ENCODE assay signal across 8 mouse cellular contexts in the genomic region with DNA sequence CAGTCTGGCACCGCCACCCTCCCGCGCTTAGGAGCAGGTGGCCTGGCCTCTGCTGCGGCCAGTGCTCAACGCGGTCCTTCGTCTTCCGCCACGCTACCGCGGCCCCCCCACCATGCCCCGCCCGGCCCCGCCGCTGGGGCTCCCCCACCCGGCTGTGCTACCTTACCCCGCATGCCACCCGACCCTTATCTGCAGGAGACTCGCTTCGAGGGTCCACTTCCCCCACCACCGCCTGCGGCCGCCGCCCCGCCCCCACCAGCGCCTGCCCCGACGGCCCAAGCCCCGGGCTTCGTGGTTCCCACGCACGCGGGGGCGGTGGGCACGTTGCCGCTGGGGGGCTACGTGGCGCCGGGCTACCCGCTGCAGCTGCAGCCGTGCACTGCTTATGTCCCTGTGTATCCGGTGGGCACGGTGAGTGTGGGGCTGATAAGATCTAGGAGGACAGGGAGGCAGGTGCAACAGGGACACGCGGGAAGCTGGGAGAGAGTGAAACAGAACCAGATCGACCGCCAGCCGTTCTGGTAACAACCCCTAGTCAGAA. TPM values are rescaled to one million over a fixed set of nuclear protein-coding genes. Genes with fewer than 3 reads are reported as not detected.
DNase-seq lines count a peak whose midpoint lies in the region; ATAC-seq lines count a peak whose summit lies in the region.
"Had no signal": no experiment of that assay in that cellular context is flagged by ENCODE, and none has a peak within 500 bp of the region (broad histone marks: within the 10 kb centered on the region; RNA-seq: fewer than 3 reads in every experiment).

No protein-coding gene starts in this region.

- H3K36me3 ChIP-seq in neural tube, embryonic 11.5 days (ENCODE audit: control insufficient read depth, insufficient read depth, low read length), result no peaks in the 10 kb centered on the region
- no peaks in the 10 kb centered on the region for H3K36me3 ChIP-seq in embryonic facial prominence, embryonic 15.5 days
- H3K36me3 ChIP-seq in limb, embryonic 10.5 days, result no peaks in the 10 kb centered on the region
- H3K36me3 ChIP-seq in splenic B cell, adult 2 months (ENCODE audit: control insufficient read depth, insufficient read depth, low read length, poor library complexity, severe bottlenecking), result no peaks in the 10 kb centered on the region

- ATAC-seq in neural tube, embryonic 11.5 days (ENCODE audit: insufficient read depth, low FRiP score, low TSS enrichment), result no peak
- ATAC-seq in embryonic facial prominence, embryonic 15.5 days (ENCODE audit: insufficient number of reproducible peaks, low FRiP score, low TSS enrichment, low read depth), result no peak
- ATAC-seq in megakaryocyte-erythroid progenitor cell, adult 5-6 weeks (replicated peaks; ENCODE audit: low FRiP score, low TSS enrichment, poor library complexity, severe bottlenecking), result no peak

- WGBS in neural tube, embryonic 11.5 days, result 2% methylated on average over 47 of the region's 48 CpGs
- 3% methylated on average over 48 of the region's 48 CpGs for WGBS in embryonic facial prominence, embryonic 15.5 days
- 3% methylated on average over 48 of the region's 48 CpGs for WGBS in limb, embryonic 10.5 days

- no peak overlapping the region for H3K27ac ChIP-seq in neural tube, embryonic 11.5 days (ENCODE audit: low read depth, low read length)
- H3K27ac ChIP-seq in embryonic facial prominence, embryonic 15.5 days (replicated peaks), result no peak overlapping the region
- H3K27ac ChIP-seq in limb, embryonic 10.5 days, result no peak overlapping the region

- H3K9me3 ChIP-seq in neural tube, embryonic 11.5 days (ENCODE audit: control insufficient read depth, low read length), result no peaks in the 10 kb centered on the region
- H3K9me3 ChIP-seq in embryonic facial prominence, embryonic 15.5 days (replicated peaks), result no peaks in the 10 kb centered on the region
- H3K9me3 ChIP-seq in limb, embryonic 10.5 days (replicated peaks), result no peaks in the 10 kb centered on the region

- peak overlapping the region; percentile 34 for H3K4me2 ChIP-seq in neural tube, embryonic 11.5 days (ENCODE audit: low read depth)
- peak overlapping the region; percentile 86 for H3K4me2 ChIP-seq in embryonic facial prominence, embryonic 15.5 days (replicated peaks)

- H3K4me3 ChIP-seq in neural tube, embryonic 11.5 days (ENCODE audit: low read depth, low read length), result peak overlapping the region; percentile 21; the same call in 1 of the 2 replicates
- H3K4me3 ChIP-seq in embryonic facial prominence, embryonic 15.5 days (replicated peaks), result peak overlapping the region; percentile 78
- H3K4me3 ChIP-seq in limb, embryonic 10.5 days, result peak overlapping the region; percentile 52
- H3K4me3 ChIP-seq: myocyte had no signal

- peak overlapping the region; percentile 26; the same call in 1 of the 2 replicates for H3K9ac ChIP-seq in neural tube, embryonic 11.5 days (ENCODE audit: low read length)
- H3K9ac ChIP-seq in embryonic facial prominence, embryonic 15.5 days, result no peak overlapping the region

- DNase-seq in neural tube, embryonic 11.5 days (ENCODE audit: low spot score), result no peak
- DNase-seq in neural tube, embryonic 10.5 days (ENCODE audit: extremely low spot score, low spot score), result no peak
- no peak for DNase-seq in limb, embryonic 10.5 days (ENCODE audit: low spot score)
- peak; percentile 35 for DNase-seq in splenic B cell, adult 2 months (ENCODE audit: low read depth, low spot score)
- DNase-seq in urinary bladder, adult 2 months (ENCODE audit: low spot score), result no peak

- H3K4me1 ChIP-seq in neural tube, embryonic 11.5 days (ENCODE audit: control insufficient read depth, insufficient read depth, low read length), result peaks cover 19% of the 10 kb centered on the region
- peaks cover 63% of the 10 kb centered on the region for H3K4me1 ChIP-seq in embryonic facial prominence, embryonic 15.5 days
- peaks cover 69% of the 10 kb centered on the region for H3K4me1 ChIP-seq in limb, embryonic 10.5 days

- H3K27me3 ChIP-seq in neural tube, embryonic 11.5 days (ENCODE audit: control insufficient read depth, insufficient read depth, low read length), result peaks cover 38% of the 10 kb centered on the region
- peaks cover 22% of the 10 kb centered on the region for H3K27me3 ChIP-seq in embryonic facial prominence, embryonic 15.5 days
- H3K27me3 ChIP-seq in limb, embryonic 10.5 days (ENCODE audit: low read depth, poor library complexity, severe bottlenecking), result peaks cover 60% of the 10 kb centered on the region
- H3K27me3 ChIP-seq in splenic B cell, adult 2 months (ENCODE audit: control insufficient read depth, insufficient read depth, low read length, poor library complexity, severe bottlenecking), result no peaks in the 10 kb centered on the region; the same call in 1 of the 2 replicates

RNA-seq across cellular contexts. Expression of a gene that starts 1.5 kb away (rescaled TPM):
- polyA plus RNA-seq in neural tube, embryonic 11.5 days (2014; fragmentation: Nextera tagmentation; extraction: Ambion mirVana), result 0.57 and 0.87 TPM in 2 replicates
- 1.3 and 1.5 TPM in 2 replicates for polyA plus RNA-seq in embryonic facial prominence, embryonic 15.5 days (2015; fragmentation: Nextera tagmentation; extraction: Ambion mirVana)
- polyA plus RNA-seq in limb, embryonic 10.5 days (2016; fragmentation: Nextera tagmentation; extraction: Ambion mirVana), result 0.08 TPM in 1 of 2 replicates, not detected in the other
- 8.0 and 11.1 TPM in 2 replicates for polyA plus RNA-seq in urinary bladder, adult 2 months (2012; rRNA removed)
- total RNA-seq in megakaryocyte-erythroid progenitor cell, adult 5-6 weeks (2014; fragmentation: Nextera tagmentation), result 0.59 TPM in 1 of 2 replicates, not detected in the other
- total RNA-seq in megakaryocyte-erythroid progenitor cell, adult 5-6 weeks (2017), result 0.75 TPM in 1 of 2 replicates, not detected in the other
- polyA plus RNA-seq: myocyte had no signal

RNA-seq across cellular contexts. Expression of a gene that starts 2.5 kb away (rescaled TPM):
- polyA plus RNA-seq in neural tube, embryonic 11.5 days (2014; fragmentation: Nextera tagmentation; extraction: Ambion mirVana), result 27.6 and 30.3 TPM in 2 replicates
- polyA plus RNA-seq in embryonic facial prominence, embryonic 15.5 days (2015; fragmentation: Nextera tagmentation; extraction: Ambion mirVana), result 27.5 and 28.3 TPM in 2 replicates
- 21.0 and 21.6 TPM in 2 replicates for polyA plus RNA-seq in limb, embryonic 10.5 days (2016; fragmentation: Nextera tagmentation; extraction: Ambion mirVana)
- polyA plus RNA-seq in urinary bladder, adult 2 months (2012; rRNA removed), result 22.8 and 24.8 TPM in 2 replicates
- 31.3 and 35.4 TPM in 2 replicates for total RNA-seq in megakaryocyte-erythroid progenitor cell, adult 5-6 weeks (2014; fragmentation: Nextera tagmentation)
- total RNA-seq in megakaryocyte-erythroid progenitor cell, adult 5-6 weeks (2017), result 10.4 and 17.0 TPM in 2 replicates

RNA-seq across cellular contexts. Expression of a gene that starts 13.7 kb away (rescaled TPM):
- 15.5 and 17.6 TPM in 2 replicates for polyA plus RNA-seq in neural tube, embryonic 11.5 days (2014; fragmentation: Nextera tagmentation; extraction: Ambion mirVana)
- polyA plus RNA-seq in embryonic facial prominence, embryonic 15.5 days (2015; fragmentation: Nextera tagmentation; extraction: Ambion mirVana), result 16.2 and 16.8 TPM in 2 replicates
- 17.9 and 18.9 TPM in 2 replicates for polyA plus RNA-seq in limb, embryonic 10.5 days (2016; fragmentation: Nextera tagmentation; extraction: Ambion mirVana)
- polyA plus RNA-seq in urinary bladder, adult 2 months (2012; rRNA removed), result 4.6 and 7.2 TPM in 2 replicates
- total RNA-seq in megakaryocyte-erythroid progenitor cell, adult 5-6 weeks (2014; fragmentation: Nextera tagmentation), result 5.5 TPM in 2 replicates
- total RNA-seq in megakaryocyte-erythroid progenitor cell, adult 5-6 weeks (2017), result 14.7 and 26.2 TPM in 2 replicates

RNA-seq across cellular contexts. Expression of a gene that starts 15.1 kb away (rescaled TPM):
- 10.2 and 12.1 TPM in 2 replicates for polyA plus RNA-seq in neural tube, embryonic 11.5 days (2014; fragmentation: Nextera tagmentation; extraction: Ambion mirVana)
- 11.2 and 13.2 TPM in 2 replicates for polyA plus RNA-seq in embryonic facial prominence, embryonic 15.5 days (2015; fragmentation: Nextera tagmentation; extraction: Ambion mirVana)
- polyA plus RNA-seq in limb, embryonic 10.5 days (2016; fragmentation: Nextera tagmentation; extraction: Ambion mirVana), result 1.9 and 2.2 TPM in 2 replicates
- 9.3 and 10.6 TPM in 2 replicates for polyA plus RNA-seq in urinary bladder, adult 2 months (2012; rRNA removed)
- 0.96 and 2.1 TPM in 2 replicates for total RNA-seq in megakaryocyte-erythroid progenitor cell, adult 5-6 weeks (2014; fragmentation: Nextera tagmentation)
- total RNA-seq in megakaryocyte-erythroid progenitor cell, adult 5-6 weeks (2017), result 2.6 TPM in 1 of 2 replicates, not detected in the other

RNA-seq across cellular contexts. Expression of a gene that starts 16.1 kb away (rescaled TPM):
- 78.3 and 88.4 TPM in 2 replicates for polyA plus RNA-seq in neural tube, embryonic 11.5 days (2014; fragmentation: Nextera tagmentation; extraction: Ambion mirVana)
- polyA plus RNA-seq in embryonic facial prominence, embryonic 15.5 days (2015; fragmentation: Nextera tagmentation; extraction: Ambion mirVana), result 88.8 and 94.7 TPM in 2 replicates
- polyA plus RNA-seq in limb, embryonic 10.5 days (2016; fragmentation: Nextera tagmentation; extraction: Ambion mirVana), result 101 TPM in 2 replicates
- 39.2 and 42.1 TPM in 2 replicates for polyA plus RNA-seq in urinary bladder, adult 2 months (2012; rRNA removed)
- 20.6 and 31.3 TPM in 2 replicates for total RNA-seq in megakaryocyte-erythroid progenitor cell, adult 5-6 weeks (2014; fragmentation: Nextera tagmentation)
- total RNA-seq in megakaryocyte-erythroid progenitor cell, adult 5-6 weeks (2017), result 8.7 and 11.5 TPM in 2 replicates

Comparison
In these comparisons a context has a peak if more than half of its experiments do, and no peak if none do; other contexts are left out.
1. H3K4me3 ChIP-seq: peak in every context shown above with its lines; median percentile 78 in embryonic facial prominence, embryonic 15.5 days; 52 in limb, embryonic 10.5 days; 21 in neural tube, embryonic 11.5 days.